Mouse (Mus musculus) forebrain, embryonic 15.5 days (tissue): ENCODE measurements around the gene Ptgr1. TPM values are rescaled to one million over a fixed set of nuclear protein-coding genes. Genes with fewer than 3 reads are reported as not detected.

Source experiments
- ATAC-seq: fragments of 200-750 bp; cut with Nextera tagmentation; replicated peaks from 2 replicates; pipeline ENCODE4 v1.8.0; 2017; ENCODE audit warnings: mild to moderate bottlenecking, moderate TSS enrichment, moderate library complexity
- H3K27ac ChIP-seq: fragments of 300-500 bp; sonication (generic); replicated peaks from 2 replicates; pipeline ENCODE4 v1.5.1; 2015; ENCODE audit warnings: mild to moderate bottlenecking, inconsistent platforms
- H3K27me3 ChIP-seq: fragments of 300-500 bp; sonication (generic); 2 replicates; pipeline ENCODE4 v1.6.1; 2015; ENCODE audit warnings: inconsistent platforms
- H3K36me3 ChIP-seq: fragments of 300-500 bp; sonication (generic); 2 replicates; pipeline ENCODE4 v1.6.1; 2015; ENCODE audit warnings: mild to moderate bottlenecking, inconsistent platforms
- H3K4me1 ChIP-seq: fragments of 300-500 bp; sonication (generic); 2 replicates; pipeline ENCODE4 v1.6.1; 2015; ENCODE audit warnings: inconsistent platforms
- H3K4me2 ChIP-seq: fragments of 300-500 bp; sonication (generic); replicated peaks from 2 replicates; pipeline ENCODE4 v1.6.1; 2015; ENCODE audit warnings: mild to moderate bottlenecking, inconsistent platforms
- H3K4me3 ChIP-seq: fragments of 300-500 bp; sonication (generic); 2 replicates; pipeline ENCODE4 v1.5.1; 2015; ENCODE audit warnings: mild to moderate bottlenecking, inconsistent platforms
- H3K9ac ChIP-seq: fragments of 300-500 bp; sonication (generic); replicated peaks from 2 replicates; pipeline ENCODE4 v1.6.1; 2015; ENCODE audit warnings: mild to moderate bottlenecking, inconsistent platforms
- H3K9me3 ChIP-seq: fragments of 300-500 bp; sonication (generic); 2 replicates; pipeline ENCODE4 v1.6.1; 2016; ENCODE audit warnings: inconsistent platforms
- WGBS: fragments of 180-500 bp; shearing (Covaris S2); methylation state at CpG from one replicate; pipeline ENCODE4 v1.1.7; 2015; ENCODE audit warnings: mixed read lengths; 5-methylcytosine and 5-hydroxymethylcytosine counted together
- polyA plus RNA-seq: library from polyadenylated mRNA; unstranded; fragments of >200 nt; fragmentation: Nextera tagmentation; extraction: Ambion mirVana; gene quantifications from 2 replicates; pipeline ENCODE4 v1.2.1, GENCODE M21; 2015

The Ptgr1 gene
- polyA plus RNA-seq, 1 experiment from 2014 or later: 4.2 TPM

GRCm38 (mm10) chr4:58942942-58943341 lies 44.0 kb downstream of the Ptgr1 start:
- WGBS: 80% methylated on average over 4 of the region's 4 CpGs
- H3K36me3 ChIP-seq: no peaks in the 10 kb centered on the region
- H3K9me3 ChIP-seq: no peaks in the 10 kb centered on the region
- peaks cover 10% of the 10 kb centered on the region for H3K4me1 ChIP-seq
- peak; percentile 18; the same call in 1 of the 2 replicates for ATAC-seq
- peak overlapping the region; percentile 63 for H3K9ac ChIP-seq
- H3K4me2 ChIP-seq: peak overlapping the region; percentile 63
- H3K27me3 ChIP-seq: no peaks in the 10 kb centered on the region
- peak overlapping the region; percentile 59 for H3K4me3 ChIP-seq
- no peak overlapping the region for H3K27ac ChIP-seq

GRCm38 (mm10) chr4:58941638-58942037 lies 45.3 kb downstream of the Ptgr1 start:
- no peaks in the 10 kb centered on the region for H3K36me3 ChIP-seq
- no peak overlapping the region for H3K4me3 ChIP-seq
- H3K27ac ChIP-seq: no peak overlapping the region
- H3K4me2 ChIP-seq: no peak overlapping the region
- peaks cover 10% of the 10 kb centered on the region for H3K4me1 ChIP-seq
- H3K9ac ChIP-seq: no peak overlapping the region
- no peaks in the 10 kb centered on the region for H3K9me3 ChIP-seq
- ATAC-seq: no peak
- H3K27me3 ChIP-seq: no peaks in the 10 kb centered on the region

- WGBS: 42% methylated on average over 3 of the region's 3 CpGs
- ATAC-seq: no peak
- Histone ChIP-seq H3K36me3 (no peaks in the 10 kb centered on the region), H3K9me3 (no peaks in the 10 kb centered on the region), H3K4me2 (no peak overlapping the region), H3K4me1 (peaks cover 9% of the 10 kb centered on the region; the same call in 1 of the 2 replicates), H3K4me3 (no peak overlapping the region), H3K27me3 (no peaks in the 10 kb centered on the region), H3K27ac (no peak overlapping the region), H3K9ac (no peak overlapping the region)
Observed at GRCm38 (mm10) chr4:58935846-58936245, 51.1 kb downstream of the Ptgr1 start.

- H3K27me3 ChIP-seq: no peaks in the 10 kb centered on the region
- ATAC-seq: peak; percentile 95
- WGBS: 52% methylated on average over 15 of the region's 15 CpGs
- no peak overlapping the region for H3K4me2 ChIP-seq
- no peak overlapping the region for H3K9ac ChIP-seq
- H3K36me3 ChIP-seq: no peaks in the 10 kb centered on the region
- no peak overlapping the region for H3K27ac ChIP-seq
- peaks cover 9% of the 10 kb centered on the region; the same call in 1 of the 2 replicates for H3K4me1 ChIP-seq
- no peaks in the 10 kb centered on the region for H3K9me3 ChIP-seq
- no peak overlapping the region for H3K4me3 ChIP-seq
Observed at GRCm38 (mm10) chr4:58934746-58935476, 52.0 kb downstream of the Ptgr1 start.

- ATAC-seq: peak; percentile 7; the same call in 1 of the 2 replicates
- Histone ChIP-seq H3K36me3 (no peaks in the 10 kb centered on the region), H3K9ac (no peak overlapping the region), H3K4me2 (no peak overlapping the region), H3K27ac (no peak overlapping the region), H3K9me3 (no peaks in the 10 kb centered on the region), H3K27me3 (no peaks in the 10 kb centered on the region), H3K4me3 (no peak overlapping the region), H3K4me1 (peaks cover 9% of the 10 kb centered on the region; the same call in 1 of the 2 replicates)
- WGBS: 85% methylated on average over 4 of the region's 4 CpGs
Observed at GRCm38 (mm10) chr4:58934308-58934707, 52.6 kb downstream of the Ptgr1 start.

GRCm38 (mm10) chr4:58932541-58932940 lies 54.4 kb downstream of the Ptgr1 start:
- H3K9ac ChIP-seq: no peak overlapping the region
- peaks cover 9% of the 10 kb centered on the region; the same call in 1 of the 2 replicates for H3K4me1 ChIP-seq
- no peaks in the 10 kb centered on the region for H3K9me3 ChIP-seq
- H3K27me3 ChIP-seq: no peaks in the 10 kb centered on the region
- ATAC-seq: no peak
- no peak overlapping the region for H3K4me3 ChIP-seq
- H3K4me2 ChIP-seq: no peak overlapping the region
- no peak overlapping the region for H3K27ac ChIP-seq
- 90% methylated on average over 6 of the region's 6 CpGs for WGBS
- no peaks in the 10 kb centered on the region for H3K36me3 ChIP-seq

- Histone ChIP-seq H3K9me3 (peaks cover 3% of the 10 kb centered on the region; the same call in 1 of the 2 replicates), H3K4me1 (no peaks in the 10 kb centered on the region), H3K27me3 (no peaks in the 10 kb centered on the region), H3K4me3 (no peak overlapping the region), H3K27ac (no peak overlapping the region), H3K9ac (no peak overlapping the region), H3K36me3 (no peaks in the 10 kb centered on the region), H3K4me2 (no peak overlapping the region)
- no peak for ATAC-seq
- 74% methylated on average over 3 of the region's 3 CpGs for WGBS
Observed at GRCm38 (mm10) chr4:58927661-58928060, 59.3 kb downstream of the Ptgr1 start.

- H3K36me3 ChIP-seq: no peaks in the 10 kb centered on the region
- no peaks in the 10 kb centered on the region for H3K27me3 ChIP-seq
- ATAC-seq: no peak
- no peak overlapping the region for H3K9ac ChIP-seq
- H3K4me2 ChIP-seq: no peak overlapping the region
- no peaks in the 10 kb centered on the region for H3K4me1 ChIP-seq
- peaks cover 3% of the 10 kb centered on the region; the same call in 1 of the 2 replicates for H3K9me3 ChIP-seq
- H3K27ac ChIP-seq: no peak overlapping the region
- no peak overlapping the region for H3K4me3 ChIP-seq
- WGBS: 56% methylated on average over 2 of the region's 2 CpGs
Observed at GRCm38 (mm10) chr4:58926120-58926519, 60.8 kb downstream of the Ptgr1 start.

GRCm38 (mm10) chr4:58925664-58926063 lies 61.3 kb downstream of the Ptgr1 start:
- H3K4me1 ChIP-seq: no peaks in the 10 kb centered on the region
- 47% methylated on average over 5 of the region's 5 CpGs for WGBS
- no peak for ATAC-seq
- no peak overlapping the region for H3K4me3 ChIP-seq
- no peak overlapping the region for H3K4me2 ChIP-seq
- no peak overlapping the region for H3K9ac ChIP-seq
- no peaks in the 10 kb centered on the region for H3K27me3 ChIP-seq
- H3K9me3 ChIP-seq: peaks cover 3% of the 10 kb centered on the region; the same call in 1 of the 2 replicates
- H3K27ac ChIP-seq: no peak overlapping the region
- H3K36me3 ChIP-seq: no peaks in the 10 kb centered on the region

GRCm38 (mm10) chr4:58923933-58924332 lies 63.0 kb downstream of the Ptgr1 start:
- Histone ChIP-seq H3K4me1 (no peaks in the 10 kb centered on the region), H3K36me3 (no peaks in the 10 kb centered on the region), H3K4me3 (no peak overlapping the region), H3K4me2 (no peak overlapping the region), H3K27me3 (no peaks in the 10 kb centered on the region), H3K27ac (no peak overlapping the region), H3K9ac (no peak overlapping the region), H3K9me3 (peaks cover 3% of the 10 kb centered on the region; the same call in 1 of the 2 replicates)
- WGBS: 83% methylated on average over 2 of the region's 2 CpGs
- no peak for ATAC-seq
